Mouse (Mus musculus) neural tube, embryonic 12.5 days (tissue): ENCODE measurements around the gene Tpm1. TPM values are rescaled to one million over a fixed set of nuclear protein-coding genes. Genes with fewer than 3 reads are reported as not detected.
A peak's percentile ranks its signal among the peaks of the same experiment; 100 is the strongest.

Source experiments
- ATAC-seq: fragments of 200-750 bp; cut with Nextera tagmentation; 2 replicates; pipeline ENCODE4 v1.8.0; 2017; ENCODE audit warnings: low read depth, mild to moderate bottlenecking, moderate TSS enrichment, moderate library complexity; ENCODE audit not compliant: low FRiP score
- H3K27ac ChIP-seq: fragments of 300-500 bp; sonication (generic); 2 replicates; pipeline ENCODE4 v1.5.1; 2016
- H3K27me3 ChIP-seq: fragments of 300-500 bp; sonication (generic); replicated peaks from 2 replicates; pipeline ENCODE4 v1.6.1; 2016; ENCODE audit warnings: mild to moderate bottlenecking
- H3K36me3 ChIP-seq: fragments of 300-500 bp; sonication (generic); 2 replicates; pipeline ENCODE4 v1.6.1; 2016; ENCODE audit warnings: mild to moderate bottlenecking
- H3K4me1 ChIP-seq: fragments of 300-500 bp; sonication (generic); 2 replicates; pipeline ENCODE4 v1.6.1; 2016
- H3K4me2 ChIP-seq: fragments of 300-500 bp; sonication (generic); replicated peaks from 2 replicates; pipeline ENCODE4 v1.6.1; 2016; ENCODE audit warnings: mild to moderate bottlenecking
- H3K4me3 ChIP-seq: fragments of 300-500 bp; sonication (generic); 2 replicates; pipeline ENCODE4 v1.5.1; 2016
- H3K9ac ChIP-seq: fragments of 300-500 bp; sonication (generic); 2 replicates; pipeline ENCODE4 v1.6.1; 2016; ENCODE audit warnings: mild to moderate bottlenecking
- H3K9me3 ChIP-seq: fragments of 300-500 bp; sonication (generic); 2 replicates; pipeline ENCODE4 v1.6.1; 2016; ENCODE audit warnings: mild to moderate bottlenecking
- WGBS: fragments of 180-500 bp; shearing (Covaris S2); methylation state at CpG from one replicate; pipeline ENCODE4 v1.1.7; 2016; 5-methylcytosine and 5-hydroxymethylcytosine counted together
- polyA plus RNA-seq: library from polyadenylated mRNA; unstranded; fragments of >200 nt; fragmentation: Nextera tagmentation; extraction: Ambion mirVana; gene quantifications from 2 replicates; pipeline ENCODE4 v1.2.1, GENCODE M21; 2016

Tpm1 gene
- polyA plus RNA-seq, 1 experiment from 2014 or later, result 300 TPM

GRCm38 (mm10) chr9:67044551-67045305 lies 4.5 kb downstream of the Tpm1 start:
- H3K4me3 ChIP-seq, result no peak overlapping the region
- no peak overlapping the region for H3K27ac ChIP-seq
- peaks cover 54% of the 10 kb centered on the region for H3K4me1 ChIP-seq
- H3K9me3 ChIP-seq, result no peaks in the 10 kb centered on the region
- H3K27me3 ChIP-seq, result peaks cover 30% of the 10 kb centered on the region
- no peak overlapping the region for H3K9ac ChIP-seq
- ATAC-seq, result no peak
- no peak overlapping the region for H3K4me2 ChIP-seq
- H3K36me3 ChIP-seq, result no peaks in the 10 kb centered on the region
- WGBS, result 36% methylated on average over 9 of the region's 9 CpGs

GRCm38 (mm10) chr9:67043231-67044199 lies 5.7 kb downstream of the Tpm1 start:
- Histone ChIP-seq H3K9me3 (no peaks in the 10 kb centered on the region), H3K4me2 (peak overlapping the region; percentile 76), H3K4me1 (peaks cover 42% of the 10 kb centered on the region), H3K27ac (peak overlapping the region; percentile 87), H3K27me3 (peaks cover 18% of the 10 kb centered on the region), H3K9ac (peak overlapping the region; percentile 90), H3K36me3 (no peaks in the 10 kb centered on the region), H3K4me3 (peak overlapping the region; percentile 77)
- ATAC-seq, result peak; percentile 94
- WGBS, result 0% methylated on average over 72 of the region's 73 CpGs

- H3K4me1 ChIP-seq, result peaks cover 36% of the 10 kb centered on the region
- no peaks in the 10 kb centered on the region for H3K9me3 ChIP-seq
- H3K9ac ChIP-seq, result peak overlapping the region; percentile 90
- 22% methylated on average over 6 of the region's 6 CpGs for WGBS
- H3K27me3 ChIP-seq, result peaks cover 17% of the 10 kb centered on the region
- H3K36me3 ChIP-seq, result no peaks in the 10 kb centered on the region
- H3K27ac ChIP-seq, result no peak overlapping the region
- peak overlapping the region; percentile 77 for H3K4me3 ChIP-seq
- peak overlapping the region; percentile 76 for H3K4me2 ChIP-seq
- ATAC-seq, result no peak
These were observed 6.4 kb downstream of the Tpm1 start for GRCm38 (mm10) chr9:67042813-67043207.

- Histone ChIP-seq H3K4me3 (0 out of 2 replicates have a peak overlapping the region, but pooled peaks have one; percentile 5), H3K36me3 (no peaks in the 10 kb centered on the region), H3K4me1 (peaks cover 29% of the 10 kb centered on the region), H3K4me2 (peak overlapping the region; percentile 76), H3K27me3 (peaks cover 11% of the 10 kb centered on the region), H3K9ac (peak overlapping the region; percentile 35; the same call in 1 of the 2 replicates), H3K27ac (no peak overlapping the region), H3K9me3 (no peaks in the 10 kb centered on the region)
- WGBS, result 38% methylated on average over 14 of the region's 14 CpGs
- ATAC-seq, result no peak
These were observed 7.1 kb downstream of the Tpm1 start for GRCm38 (mm10) chr9:67041840-67042812.

GRCm38 (mm10) chr9:67040963-67041839 lies 8.0 kb downstream of the Tpm1 start:
- Histone ChIP-seq H3K27ac (no peak overlapping the region), H3K4me1 (peaks cover 26% of the 10 kb centered on the region), H3K36me3 (peaks cover 1% of the 10 kb centered on the region), H3K9ac (no peak overlapping the region), H3K9me3 (no peaks in the 10 kb centered on the region), H3K27me3 (0 out of 2 replicates have a peak, but pooled peaks cover 1% of the 10 kb centered on the region), H3K4me3 (no peak overlapping the region), H3K4me2 (peak overlapping the region; percentile 76)
- 56% methylated on average over 4 of the region's 4 CpGs for WGBS
- no peak for ATAC-seq

GRCm38 (mm10) chr9:67039867-67040266 lies 9.3 kb downstream of the Tpm1 start:
- 42% methylated on average over 10 of the region's 10 CpGs for WGBS
- ATAC-seq, result no peak
- H3K4me2 ChIP-seq, result no peak overlapping the region
- peaks cover 26% of the 10 kb centered on the region for H3K4me1 ChIP-seq
- H3K27ac ChIP-seq, result no peak overlapping the region
- H3K36me3 ChIP-seq, result peaks cover 14% of the 10 kb centered on the region
- H3K9me3 ChIP-seq, result peaks cover 3% of the 10 kb centered on the region
- no peaks in the 10 kb centered on the region for H3K27me3 ChIP-seq
- H3K9ac ChIP-seq, result 0 out of 2 replicates have a peak overlapping the region, but pooled peaks have one; percentile 21
- H3K4me3 ChIP-seq, result no peak overlapping the region

- WGBS, result 92% methylated on average over 7 of the region's 7 CpGs
- no peaks in the 10 kb centered on the region for H3K27me3 ChIP-seq
- H3K4me3 ChIP-seq, result no peak overlapping the region
- H3K4me2 ChIP-seq, result no peak overlapping the region
- H3K27ac ChIP-seq, result no peak overlapping the region
- no peak overlapping the region for H3K9ac ChIP-seq
- peaks cover 26% of the 10 kb centered on the region for H3K36me3 ChIP-seq
- peaks cover 6% of the 10 kb centered on the region for H3K9me3 ChIP-seq
- peaks cover 26% of the 10 kb centered on the region for H3K4me1 ChIP-seq
- ATAC-seq, result no peak
These were observed 10.5 kb downstream of the Tpm1 start for GRCm38 (mm10) chr9:67038686-67039085.

GRCm38 (mm10) chr9:67037666-67038065 lies 11.5 kb downstream of the Tpm1 start:
- no peak overlapping the region for H3K27ac ChIP-seq
- no peaks in the 10 kb centered on the region for H3K27me3 ChIP-seq
- whole genome bisulfite sequencing, result 96% methylated on average over 4 of the region's 4 CpGs
- H3K36me3 ChIP-seq, result peaks cover 36% of the 10 kb centered on the region
- H3K9ac ChIP-seq, result no peak overlapping the region
- H3K4me3 ChIP-seq, result no peak overlapping the region
- peaks cover 23% of the 10 kb centered on the region for H3K4me1 ChIP-seq
- ATAC-seq, result no peak
- H3K9me3 ChIP-seq, result peaks cover 6% of the 10 kb centered on the region
- no peak overlapping the region for H3K4me2 ChIP-seq

- H3K4me1 ChIP-seq, result peaks cover 12% of the 10 kb centered on the region
- H3K36me3 ChIP-seq, result peaks cover 47% of the 10 kb centered on the region
- peaks cover 6% of the 10 kb centered on the region for H3K9me3 ChIP-seq
- no peak overlapping the region for H3K4me2 ChIP-seq
- no peak overlapping the region for H3K27ac ChIP-seq
- no peaks in the 10 kb centered on the region for H3K27me3 ChIP-seq
- WGBS, result 79% methylated on average over 2 of the region's 2 CpGs
- no peak overlapping the region for H3K9ac ChIP-seq
- H3K4me3 ChIP-seq, result no peak overlapping the region
- ATAC-seq, result no peak
These were observed 12.6 kb downstream of the Tpm1 start for GRCm38 (mm10) chr9:67036527-67037118.

GRCm38 (mm10) chr9:67035957-67036451 lies 13.2 kb downstream of the Tpm1 start:
- H3K4me1 ChIP-seq, result peaks cover 8% of the 10 kb centered on the region
- ATAC-seq, result no peak
- H3K9ac ChIP-seq, result no peak overlapping the region
- peaks cover 6% of the 10 kb centered on the region for H3K9me3 ChIP-seq
- H3K27me3 ChIP-seq, result no peaks in the 10 kb centered on the region
- 91% methylated on average over 12 of the region's 12 CpGs for WGBS
- H3K27ac ChIP-seq, result no peak overlapping the region
- no peak overlapping the region for H3K4me2 ChIP-seq
- peaks cover 51% of the 10 kb centered on the region for H3K36me3 ChIP-seq
- H3K4me3 ChIP-seq, result no peak overlapping the region
